Mouse (Mus musculus) forebrain, embryonic 14.5 days (tissue): ENCODE measurements at regions not wholly inside any gene's neighbourhood (a gene's known extent, or its start where the extent isn't known, plus 50 kb on each side); places are given as distances from the start of the nearest gene placed in this dataset.

Experiments used
- ATAC-seq: fragments of 200-750 bp; cut with Nextera tagmentation; 2 replicates; pipeline ENCODE4 v1.8.0; 2017; ENCODE audit warnings: mild to moderate bottlenecking, moderate library complexity
- DNase-seq: peaks from one replicate; pipeline ENCODE4 v3.0.0-alpha.2; 2015; ENCODE audit warnings: low spot score
- H3K27ac ChIP-seq: fragments of 300-500 bp; sonication (generic); 2 replicates; pipeline ENCODE4 v1.5.1; 2014; ENCODE audit warnings: low read depth, mild to moderate bottlenecking, control low read depth, low read length, moderate library complexity
- H3K27me3 ChIP-seq: fragments of 300-500 bp; sonication (generic); replicated peaks from 2 replicates; pipeline ENCODE4 v1.6.1; 2014; ENCODE audit warnings: low read length, control low read depth, mixed read lengths; ENCODE audit not compliant: control insufficient read depth, insufficient read depth
- H3K36me3 ChIP-seq: fragments of 300-500 bp; sonication (generic); 2 replicates; pipeline ENCODE4 v1.6.1; 2014; ENCODE audit warnings: low read length, control low read depth; ENCODE audit not compliant: control insufficient read depth, insufficient read depth
- H3K4me1 ChIP-seq: fragments of 300-500 bp; sonication (generic); 2 replicates; pipeline ENCODE4 v1.6.1; 2014; ENCODE audit warnings: antibody characterized with exemption, low read length, control low read depth; ENCODE audit not compliant: control insufficient read depth, insufficient read depth
- H3K4me2 ChIP-seq: fragments of 300-500 bp; sonication (generic); 2 replicates; pipeline ENCODE4 v1.6.1; 2014; ENCODE audit warnings: mild to moderate bottlenecking, control low read depth, low read length
- H3K4me3 ChIP-seq: fragments of 300-500 bp; sonication (generic); 2 replicates; pipeline ENCODE4 v1.5.1; 2014; ENCODE audit warnings: low read depth, low read length, control low read depth
- H3K9ac ChIP-seq: fragments of 300-500 bp; sonication (generic); 2 replicates; pipeline ENCODE4 v1.6.1; 2014; ENCODE audit warnings: mild to moderate bottlenecking, low read length, control low read depth, moderate library complexity
- H3K9me3 ChIP-seq: fragments of 300-500 bp; sonication (generic); replicated peaks from 2 replicates; pipeline ENCODE4 v1.6.1; 2016; ENCODE audit warnings: low read length, control low read depth, mixed read lengths; ENCODE audit not compliant: control insufficient read depth
- WGBS: fragments of 180-500 bp; shearing (Covaris S2); extraction: QIAGEN DNeasy Blood & Tissue Kit; methylation state at CpG from one replicate; pipeline ENCODE4 v1.1.7; 2014; 5-methylcytosine and 5-hydroxymethylcytosine counted together

GRCm38 (mm10) chr1:163563064-163563463 lies 159.6 kb upstream of the Gorab start:
- 83% methylated on average over 2 of the region's 2 CpGs for WGBS
- Histone ChIP-seq H3K9ac (no peak overlapping the region), H3K27me3 (no peaks in the 10 kb centered on the region), H3K27ac (no peak overlapping the region), H3K4me1 (no peaks in the 10 kb centered on the region), H3K4me3 (no peak overlapping the region), H3K36me3 (no peaks in the 10 kb centered on the region), H3K9me3 (no peaks in the 10 kb centered on the region), H3K4me2 (no peak overlapping the region)
- no peak for ATAC-seq
- DNase-seq = no peak

- no peaks in the 10 kb centered on the region for H3K27me3 ChIP-seq
- no peak overlapping the region for H3K4me3 ChIP-seq
- H3K9me3 ChIP-seq = no peaks in the 10 kb centered on the region
- DNase-seq (no peak), ATAC-seq (no peak)
- WGBS = 88% methylated on average over 4 of the region's 4 CpGs
- no peaks in the 10 kb centered on the region for H3K4me1 ChIP-seq
- H3K4me2 ChIP-seq = no peak overlapping the region
- no peaks in the 10 kb centered on the region for H3K36me3 ChIP-seq
- H3K9ac ChIP-seq = no peak overlapping the region
- no peak overlapping the region for H3K27ac ChIP-seq
These were observed 158.8 kb upstream of the Gorab start for GRCm38 (mm10) chr1:163562166-163562733.

- no peak overlapping the region for H3K27ac ChIP-seq
- no peaks in the 10 kb centered on the region for H3K4me1 ChIP-seq
- DNase-seq = no peak
- 75% methylated on average over 5 of the region's 5 CpGs for WGBS
- no peaks in the 10 kb centered on the region for H3K9me3 ChIP-seq
- H3K27me3 ChIP-seq = no peaks in the 10 kb centered on the region
- H3K4me2 ChIP-seq = no peak overlapping the region
- H3K36me3 ChIP-seq = no peaks in the 10 kb centered on the region
- H3K4me3 ChIP-seq = no peak overlapping the region
- no peak overlapping the region for H3K9ac ChIP-seq
- ATAC-seq = no peak
These were observed 157.5 kb upstream of the Gorab start for GRCm38 (mm10) chr1:163561016-163561415.

- ATAC-seq = peak; percentile 58; the same call in 1 of the 2 replicates
These were observed 156.9 kb upstream of the Gorab start for GRCm38 (mm10) chr1:163560276-163560943.

GRCm38 (mm10) chr1:163557875-163558274 lies 154.4 kb upstream of the Gorab start:
- no peak for ATAC-seq
- no peak for DNase-seq
- no peak overlapping the region for H3K27ac ChIP-seq
- H3K36me3 ChIP-seq = no peaks in the 10 kb centered on the region
- H3K4me3 ChIP-seq = no peak overlapping the region
- 85% methylated on average over 7 of the region's 7 CpGs for WGBS
- H3K9ac ChIP-seq = no peak overlapping the region
- H3K27me3 ChIP-seq = no peaks in the 10 kb centered on the region
- no peaks in the 10 kb centered on the region for H3K4me1 ChIP-seq
- no peaks in the 10 kb centered on the region for H3K9me3 ChIP-seq
- H3K4me2 ChIP-seq = no peak overlapping the region

More at GRCm38 (mm10) chr1:163560276-163560943, 156.9 kb upstream of the Gorab start:
- no peaks in the 10 kb centered on the region for H3K4me1 ChIP-seq
- no peak overlapping the region for H3K4me3 ChIP-seq
- no peaks in the 10 kb centered on the region for H3K36me3 ChIP-seq
- H3K27ac ChIP-seq = no peak overlapping the region
- DNase-seq = peak; percentile 67
- WGBS = 82% methylated on average over 8 of the region's 8 CpGs
- no peaks in the 10 kb centered on the region for H3K9me3 ChIP-seq
- no peak overlapping the region for H3K4me2 ChIP-seq
- no peak overlapping the region for H3K9ac ChIP-seq
- no peaks in the 10 kb centered on the region for H3K27me3 ChIP-seq

GRCm38 (mm10) chr1:163555185-163555584 lies 151.7 kb upstream of the Gorab start:
- Histone ChIP-seq H3K27ac (no peak overlapping the region), H3K4me2 (no peak overlapping the region), H3K9ac (no peak overlapping the region), H3K4me1 (no peaks in the 10 kb centered on the region), H3K9me3 (no peaks in the 10 kb centered on the region), H3K27me3 (no peaks in the 10 kb centered on the region), H3K4me3 (no peak overlapping the region), H3K36me3 (no peaks in the 10 kb centered on the region)
- WGBS = 84% methylated on average over 2 of the region's 2 CpGs
- ATAC-seq (no peak), DNase-seq (no peak)

GRCm38 (mm10) chr1:163538776-163539492 lies 135.5 kb upstream of the Gorab start:
- Histone ChIP-seq H3K36me3 (no peaks in the 10 kb centered on the region), H3K27me3 (no peaks in the 10 kb centered on the region), H3K9me3 (no peaks in the 10 kb centered on the region), H3K9ac (no peak overlapping the region), H3K27ac (no peak overlapping the region), H3K4me2 (no peak overlapping the region), H3K4me3 (no peak overlapping the region), H3K4me1 (no peaks in the 10 kb centered on the region)
- ATAC-seq = no peak
- 85% methylated on average over 8 of the region's 8 CpGs for WGBS
- DNase-seq = no peak

- Histone ChIP-seq H3K9ac (no peak overlapping the region), H3K4me1 (no peaks in the 10 kb centered on the region), H3K27me3 (no peaks in the 10 kb centered on the region), H3K27ac (no peak overlapping the region), H3K9me3 (no peaks in the 10 kb centered on the region), H3K36me3 (no peaks in the 10 kb centered on the region), H3K4me3 (no peak overlapping the region), H3K4me2 (no peak overlapping the region)
- 85% methylated on average over 4 of the region's 4 CpGs for WGBS
- DNase-seq (peak; percentile 22), ATAC-seq (no peak)
These were observed 127.1 kb upstream of the Gorab start for GRCm38 (mm10) chr1:163530563-163530962.

GRCm38 (mm10) chr1:163517966-163518365 lies 114.5 kb upstream of the Gorab start:
- no peak overlapping the region for H3K4me2 ChIP-seq
- no peak overlapping the region for H3K4me3 ChIP-seq
- no peaks in the 10 kb centered on the region for H3K36me3 ChIP-seq
- no peaks in the 10 kb centered on the region for H3K9me3 ChIP-seq
- WGBS = 93% methylated on average over 5 of the region's 5 CpGs
- no peaks in the 10 kb centered on the region for H3K27me3 ChIP-seq
- H3K4me1 ChIP-seq = no peaks in the 10 kb centered on the region
- no peak for ATAC-seq
- no peak for DNase-seq
- H3K27ac ChIP-seq = no peak overlapping the region
- H3K9ac ChIP-seq = no peak overlapping the region
